Comparison of ENCODE assay signal across 26 mouse cellular contexts in the genomic region with DNA sequence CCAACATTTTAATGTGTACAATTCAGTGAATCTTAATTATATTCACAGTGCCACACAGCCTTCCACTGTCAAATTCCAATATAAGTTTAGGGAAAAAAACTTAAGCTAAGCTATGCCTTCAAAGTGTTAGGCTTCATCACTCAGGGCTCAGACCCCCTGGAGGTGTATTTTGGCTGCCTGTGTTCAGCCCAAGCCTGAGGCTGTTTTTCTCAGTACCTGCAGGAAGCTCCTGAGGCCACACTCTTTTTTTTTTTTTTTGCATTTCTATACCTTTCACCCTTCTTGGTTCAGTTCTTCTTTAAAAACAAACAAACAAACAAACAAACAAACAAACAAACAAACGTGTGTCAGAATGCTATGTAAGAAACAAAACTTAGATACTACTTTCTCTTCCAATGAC.
"Had no signal": no experiment of that assay in that cellular context is flagged by ENCODE, and none has a peak within 500 bp of the region (broad histone marks: within the 10 kb centered on the region; RNA-seq: fewer than 3 reads in every experiment).

No protein-coding gene starts in this region.

- H3K27ac ChIP-seq: heart, adult 2 months; heart, embryonic 13.5 days; heart, embryonic 15.5 days; hindbrain, embryonic 13.5 days; hindbrain, embryonic 15.5 days; hindbrain, postnatal 0 days; kidney, embryonic 15.5 days; kidney, postnatal 0 days; limb, embryonic 13.5 days; limb, embryonic 15.5 days; liver, embryonic 12.5 days; liver, embryonic 14.5 days had no signal

- H3K9me3 ChIP-seq: hindbrain, embryonic 13.5 days; hindbrain, embryonic 15.5 days had no signal

- ATAC-seq: hindbrain, postnatal 0 days; intestine, embryonic 16.5 days; liver, embryonic 12.5 days had no signal

- H3K4me3 ChIP-seq: heart, adult 2 months; heart, embryonic 13.5 days; heart, embryonic 15.5 days; hindbrain, embryonic 13.5 days; hindbrain, embryonic 15.5 days; kidney, embryonic 15.5 days; limb, embryonic 13.5 days; limb, embryonic 15.5 days; liver, embryonic 12.5 days had no signal

- H3K9ac ChIP-seq: heart, embryonic 13.5 days; heart, embryonic 15.5 days; hindbrain, embryonic 13.5 days; hindbrain, embryonic 15.5 days; kidney, embryonic 15.5 days; limb, embryonic 13.5 days; limb, embryonic 15.5 days; liver, embryonic 12.5 days; liver, embryonic 14.5 days had no signal

- H3K4me1 ChIP-seq: heart, embryonic 15.5 days; hindbrain, embryonic 13.5 days; hindbrain, embryonic 15.5 days; kidney, embryonic 15.5 days; limb, embryonic 13.5 days; limb, embryonic 15.5 days; liver, embryonic 12.5 days had no signal

- DNase-seq: gastrocnemius, postnatal 14 days; gastrocnemius, postnatal 36 days; heart, adult 11 months; heart, adult 2 months; heart, postnatal 14 days; heart, postnatal 36 days; kidney, adult 11 months; kidney, adult 2 months; kidney, adult 9 months; kidney, postnatal 14 days; kidney, postnatal 36 days; layer of hippocampus, adult 9-11 months; layer of hippocampus, postnatal 36 days; left cerebral cortex, postnatal 4 days had no signal

- H3K27me3 ChIP-seq: heart, embryonic 13.5 days; heart, embryonic 15.5 days; hindbrain, embryonic 13.5 days; hindbrain, embryonic 15.5 days; kidney, embryonic 15.5 days; limb, embryonic 13.5 days; limb, embryonic 15.5 days; liver, embryonic 12.5 days had no signal
